Mouse (Mus musculus): Measurements from ENCODE around the gene Wdr74. TPM values are rescaled to one million over a fixed set of nuclear protein-coding genes. Genes with fewer than 3 reads are reported as not detected.

Wdr74 gene
- polyA plus RNA-seq, 1 experiment from 2014 or later: 71.3 TPM

GRCm38 (mm10) chr19:8703571-8703970, 32.1 kb upstream of the Wdr74 start:
- no peaks in the 10 kb centered on the region for H3K27me3 ChIP-seq (ENCODE audit: insufficient read depth, low read length)
- H3K9ac ChIP-seq (ENCODE audit: low read depth, low read length): no peak overlapping the region
- H3K27ac ChIP-seq: no peak overlapping the region
- peaks cover 3% of the 10 kb centered on the region; the same call in 1 of the 2 replicates for H3K4me1 ChIP-seq (replicated peaks; ENCODE audit: insufficient read depth, low read length)
- no peaks in the 10 kb centered on the region for H3K9me3 ChIP-seq (replicated peaks; ENCODE audit: low read length)
- no peak for TF ChIP-seq CTCF (IDR thresholded peaks at IDR 0.05; ENCODE audit: low read depth)
- 76% methylated on average over 3 of the region's 4 CpGs for WGBS
- no peak overlapping the region for H3K4me2 ChIP-seq (ENCODE audit: low read length)
- H3K36me3 ChIP-seq (ENCODE audit: insufficient read depth, low read length): peaks cover 19% of the 10 kb centered on the region
- ATAC-seq (replicated peaks; ENCODE audit: low FRiP score, low read depth): no peak
- DNase-seq (ENCODE audit: low spot score): no peak
- H3K4me3 ChIP-seq (replicated peaks; ENCODE audit: low read depth, low read length): no peak overlapping the region

- no peaks in the 10 kb centered on the region for H3K9me3 ChIP-seq (replicated peaks; ENCODE audit: low read length)
- TF ChIP-seq CTCF (IDR thresholded peaks at IDR 0.05; ENCODE audit: low read depth): no peak
- no peak overlapping the region for H3K4me2 ChIP-seq (ENCODE audit: low read length)
- H3K9ac ChIP-seq (ENCODE audit: low read depth, low read length): no peak overlapping the region
- H3K4me1 ChIP-seq (replicated peaks; ENCODE audit: insufficient read depth, low read length): peaks cover 5% of the 10 kb centered on the region; the same call in 1 of the 2 replicates
- no peaks in the 10 kb centered on the region for H3K27me3 ChIP-seq (ENCODE audit: insufficient read depth, low read length)
- DNase-seq (ENCODE audit: low spot score): no peak
- H3K27ac ChIP-seq: no peak overlapping the region
- no peak for ATAC-seq (replicated peaks; ENCODE audit: low FRiP score, low read depth)
- H3K4me3 ChIP-seq (replicated peaks; ENCODE audit: low read depth, low read length): no peak overlapping the region
- peaks cover 35% of the 10 kb centered on the region for H3K36me3 ChIP-seq (ENCODE audit: insufficient read depth, low read length)
- 73% methylated on average over 6 of the region's 6 CpGs for WGBS
Observed at GRCm38 (mm10) chr19:8705026-8705708, 30.5 kb upstream of the Wdr74 start.

- Histone ChIP-seq H3K27ac (no peak overlapping the region), H3K9me3 (replicated peaks; ENCODE audit: low read length) (no peaks in the 10 kb centered on the region), H3K4me3 (replicated peaks; ENCODE audit: low read depth, low read length) (no peak overlapping the region), H3K4me1 (replicated peaks; ENCODE audit: insufficient read depth, low read length) (peaks cover 14% of the 10 kb centered on the region; the same call in 1 of the 2 replicates), H3K27me3 (ENCODE audit: insufficient read depth, low read length) (no peaks in the 10 kb centered on the region), H3K36me3 (ENCODE audit: insufficient read depth, low read length) (peaks cover 42% of the 10 kb centered on the region), H3K4me2 (ENCODE audit: low read length) (no peak overlapping the region), H3K9ac (ENCODE audit: low read depth, low read length) (no peak overlapping the region)
- no peak for DNase-seq (ENCODE audit: low spot score)
- ATAC-seq (replicated peaks; ENCODE audit: low FRiP score, low read depth): no peak
- TF ChIP-seq CTCF (IDR thresholded peaks at IDR 0.05; ENCODE audit: low read depth): no peak
- WGBS: 68% methylated on average over 7 of the region's 7 CpGs
Observed at GRCm38 (mm10) chr19:8706132-8706667, 29.4 kb upstream of the Wdr74 start.

- Histone ChIP-seq H3K4me3 (replicated peaks; ENCODE audit: low read depth, low read length) (no peak overlapping the region), H3K27ac (no peak overlapping the region), H3K9me3 (replicated peaks; ENCODE audit: low read length) (no peaks in the 10 kb centered on the region), H3K4me1 (replicated peaks; ENCODE audit: insufficient read depth, low read length) (peaks cover 14% of the 10 kb centered on the region; the same call in 1 of the 2 replicates), H3K4me2 (ENCODE audit: low read length) (no peak overlapping the region), H3K27me3 (ENCODE audit: insufficient read depth, low read length) (no peaks in the 10 kb centered on the region), H3K36me3 (ENCODE audit: insufficient read depth, low read length) (peaks cover 42% of the 10 kb centered on the region), H3K9ac (ENCODE audit: low read depth, low read length) (no peak overlapping the region)
- TF ChIP-seq CTCF (IDR thresholded peaks at IDR 0.05; ENCODE audit: low read depth): no peak
- 94% methylated on average over 7 of the region's 7 CpGs for WGBS
- DNase-seq (ENCODE audit: low spot score): no peak
- ATAC-seq (replicated peaks; ENCODE audit: low FRiP score, low read depth): no peak
Observed at GRCm38 (mm10) chr19:8706930-8707329, 28.7 kb upstream of the Wdr74 start.

GRCm38 (mm10) chr19:8708954-8709353, 26.7 kb upstream of the Wdr74 start:
- Histone ChIP-seq H3K27me3 (ENCODE audit: insufficient read depth, low read length) (no peaks in the 10 kb centered on the region), H3K36me3 (ENCODE audit: insufficient read depth, low read length) (peaks cover 42% of the 10 kb centered on the region), H3K4me2 (ENCODE audit: low read length) (no peak overlapping the region), H3K4me3 (replicated peaks; ENCODE audit: low read depth, low read length) (no peak overlapping the region), H3K9ac (ENCODE audit: low read depth, low read length) (no peak overlapping the region), H3K9me3 (replicated peaks; ENCODE audit: low read length) (no peaks in the 10 kb centered on the region), H3K4me1 (replicated peaks; ENCODE audit: insufficient read depth, low read length) (peaks cover 11% of the 10 kb centered on the region; the same call in 1 of the 2 replicates), H3K27ac (no peak overlapping the region)
- TF ChIP-seq CTCF (IDR thresholded peaks at IDR 0.05; ENCODE audit: low read depth): no peak
- DNase-seq (ENCODE audit: low spot score) (no peak), ATAC-seq (replicated peaks; ENCODE audit: low FRiP score, low read depth) (no peak)
- WGBS: 93% methylated on average over 8 of the region's 8 CpGs

- H3K27ac ChIP-seq: no peak overlapping the region
- ATAC-seq (replicated peaks; ENCODE audit: low FRiP score, low read depth): no peak
- no peaks in the 10 kb centered on the region for H3K27me3 ChIP-seq (ENCODE audit: insufficient read depth, low read length)
- DNase-seq (ENCODE audit: low spot score): no peak
- 0 out of 2 replicates have a peak overlapping the region, but pooled peaks have one; percentile 14 for H3K9ac ChIP-seq (ENCODE audit: low read depth, low read length)
- 94% methylated on average over 2 of the region's 2 CpGs for WGBS
- TF ChIP-seq CTCF (IDR thresholded peaks at IDR 0.05; ENCODE audit: low read depth): no peak
- no peak overlapping the region for H3K4me3 ChIP-seq (replicated peaks; ENCODE audit: low read depth, low read length)
- H3K36me3 ChIP-seq (ENCODE audit: insufficient read depth, low read length): peaks cover 42% of the 10 kb centered on the region
- no peaks in the 10 kb centered on the region for H3K9me3 ChIP-seq (replicated peaks; ENCODE audit: low read length)
- peaks cover 11% of the 10 kb centered on the region; the same call in 1 of the 2 replicates for H3K4me1 ChIP-seq (replicated peaks; ENCODE audit: insufficient read depth, low read length)
- H3K4me2 ChIP-seq (ENCODE audit: low read length): no peak overlapping the region
Observed at GRCm38 (mm10) chr19:8710057-8710456, 25.6 kb upstream of the Wdr74 start.

Measured in kidney, postnatal 0 days (tissue).